Mouse (Mus musculus) cerebellum, postnatal 4 days (tissue): ENCODE measurements around the gene Cyth1.

ENCODE experiments used
- DNase-seq, 2 experiments: peaks; one replicate each; pipeline ENCODE4 v3.0.0; 2022; ENCODE audit warnings: low spot score in 2 of 2, mixed read lengths in 1 of 2

The Cyth1 gene

GRCm38 (mm10) chr11:118225056-118225836 lies 23.1 kb downstream of the Cyth1 start:
- DNase-seq: no peak

DNA sequence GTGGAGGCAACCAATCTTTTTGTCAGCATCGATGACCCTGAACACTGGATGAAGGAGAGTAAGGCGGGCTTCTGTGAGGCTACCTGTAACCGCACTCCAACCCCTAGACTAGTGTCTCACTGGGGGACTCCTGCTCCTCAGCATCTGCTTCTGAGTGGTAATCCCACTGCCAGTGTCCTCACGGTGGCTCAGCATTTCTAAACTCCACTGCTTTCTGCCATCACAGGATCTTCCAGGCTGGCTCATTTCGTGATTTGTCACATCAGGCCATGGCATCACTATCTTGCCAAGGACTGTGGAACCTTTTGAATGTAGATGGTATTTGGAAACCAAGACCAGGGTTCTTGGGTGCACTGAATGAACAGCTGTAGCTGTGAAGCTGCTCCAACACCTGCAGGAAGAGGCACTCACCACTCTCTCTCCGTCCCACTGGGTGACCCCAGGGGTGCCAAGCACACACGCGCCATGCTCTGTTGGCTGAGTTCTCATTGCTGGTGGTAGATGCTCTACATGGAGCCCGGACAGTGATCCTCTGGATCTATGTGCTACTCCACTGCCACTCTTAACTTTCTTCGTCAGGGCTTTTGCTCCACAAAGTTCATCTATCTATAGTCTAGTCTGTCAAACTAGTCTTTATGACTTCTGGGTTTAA lies 24.9 kb downstream of the Cyth1 start:
- no peak for DNase-seq

DNA sequence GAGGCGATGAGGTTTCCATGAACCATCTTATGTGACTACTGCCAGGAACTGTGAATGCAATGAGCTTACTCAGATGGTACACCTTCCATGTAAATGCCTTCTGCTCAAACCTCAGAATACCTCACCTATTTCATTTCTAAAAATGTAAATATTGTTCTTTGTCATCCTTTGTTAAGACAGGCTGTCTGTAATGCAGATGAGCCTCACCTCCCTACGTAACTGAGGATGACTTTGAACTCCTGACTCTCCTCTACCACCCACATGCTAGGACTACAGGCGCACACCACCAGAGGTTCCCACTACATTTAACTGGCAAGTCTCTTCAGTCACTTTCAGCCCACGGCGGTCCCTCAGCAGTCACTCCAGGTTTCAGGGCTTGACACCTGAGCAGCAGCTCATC lies 25.5 kb downstream of the Cyth1 start:
- DNase-seq: no peak

DNA sequence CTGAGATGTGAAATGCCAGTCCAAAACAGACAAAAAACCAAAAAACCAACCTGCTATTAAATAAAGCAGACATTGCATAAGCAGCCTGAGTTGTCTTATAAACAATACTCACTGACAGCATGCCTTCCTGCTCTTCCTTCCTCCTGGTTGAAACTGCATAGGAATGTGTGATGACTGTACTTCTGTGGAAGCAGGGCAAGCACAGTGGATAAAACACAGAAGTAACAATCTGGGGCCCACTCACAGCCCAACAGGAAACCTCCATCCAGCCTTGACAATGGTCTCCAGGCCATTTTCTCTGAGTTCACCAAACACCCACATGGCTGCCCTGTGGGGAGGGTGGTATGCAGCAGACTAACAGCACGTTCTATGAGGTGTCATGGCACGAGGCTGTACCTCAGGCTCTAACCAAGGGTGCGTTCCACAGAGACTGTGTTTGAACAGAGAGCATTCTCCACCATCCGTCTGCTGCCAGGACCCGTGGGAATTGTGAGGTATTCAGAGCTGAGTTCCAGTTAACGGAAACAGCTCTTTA lies 26.0 kb downstream of the Cyth1 start:
- no peak for DNase-seq

DNA sequence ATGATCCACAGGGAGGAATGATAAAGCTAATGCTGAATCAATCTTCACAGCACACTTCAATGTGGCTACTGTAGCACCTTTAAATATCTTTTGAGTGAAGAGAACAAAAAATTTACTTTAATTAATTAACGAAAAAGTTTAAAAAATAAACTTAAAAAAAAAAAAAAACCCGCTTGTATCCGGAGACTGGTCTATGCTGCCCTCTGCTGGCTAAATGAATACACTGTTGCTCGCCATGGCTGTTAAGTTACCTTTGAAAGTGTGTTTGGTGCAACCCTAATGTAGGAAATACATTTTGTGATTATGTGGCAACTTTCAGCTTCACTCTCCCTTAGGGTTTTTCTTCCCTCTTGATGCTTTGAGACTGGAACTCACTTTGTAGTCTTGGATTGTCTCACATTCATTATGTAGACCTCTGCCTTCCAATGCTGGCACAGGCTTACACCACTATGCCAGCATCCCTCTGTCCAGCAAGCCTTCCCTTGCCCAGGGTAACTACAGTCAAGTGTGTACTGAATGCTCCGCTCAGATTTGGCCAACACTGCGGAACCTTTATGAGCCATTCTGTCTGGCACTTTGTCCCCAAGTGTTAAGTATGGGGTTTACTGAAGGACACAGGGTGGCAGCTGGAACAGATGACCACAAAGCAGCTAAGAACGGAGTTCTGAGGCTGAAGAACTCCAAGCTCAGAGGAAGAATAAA lies 27.7 kb downstream of the Cyth1 start:
- DNase-seq: peak in 1 of 2 experiments; percentile 63

DNA sequence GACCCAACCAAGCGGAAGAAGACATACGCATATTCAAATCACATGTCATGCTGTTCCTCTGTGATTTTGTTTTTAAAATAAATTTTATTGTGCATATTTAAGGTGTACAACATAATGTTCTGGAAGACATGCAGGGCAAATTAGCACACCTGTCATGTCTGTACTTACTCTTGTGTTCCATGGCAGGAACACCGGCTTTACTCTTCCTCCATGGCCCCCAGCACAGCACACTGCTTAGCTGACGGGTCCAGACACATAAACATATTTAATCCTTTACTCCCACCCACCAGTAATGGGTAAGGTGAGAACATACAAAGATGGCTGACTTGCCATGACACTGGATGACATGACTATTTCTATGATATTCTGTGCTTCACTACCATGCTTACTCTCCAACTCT lies 29.3 kb downstream of the Cyth1 start:
- no peak for DNase-seq

DNA sequence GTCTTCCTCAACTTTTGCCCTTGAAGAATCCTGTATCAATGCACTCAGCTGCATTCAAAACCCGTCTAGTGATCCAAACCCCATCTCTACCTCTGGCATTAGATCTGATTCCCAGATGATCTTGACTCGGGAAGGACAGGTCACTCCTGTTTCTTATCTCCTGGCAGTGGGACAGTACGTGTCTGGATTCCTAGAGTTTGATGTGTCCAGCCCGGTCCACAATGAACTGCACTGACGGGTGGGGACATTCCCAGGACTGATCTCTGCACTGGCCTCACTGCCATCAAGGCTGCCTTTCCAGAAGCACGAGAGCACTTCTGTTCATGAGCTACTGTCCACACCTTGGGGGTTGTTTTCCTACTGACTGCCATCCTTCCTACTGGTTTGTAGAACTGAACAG lies 31.9 kb downstream of the Cyth1 start:
- no peak for DNase-seq

GRCm38 (mm10) chr11:118215928-118216458 lies 32.4 kb downstream of the Cyth1 start:
- DNase-seq: no peak

GRCm38 (mm10) chr11:118212636-118213112 lies 35.7 kb downstream of the Cyth1 start:
- no peak for DNase-seq

- DNase-seq: no peak
Measured at GRCm38 (mm10) chr11:118211749-118212635, 36.4 kb downstream of the Cyth1 start.

DNA sequence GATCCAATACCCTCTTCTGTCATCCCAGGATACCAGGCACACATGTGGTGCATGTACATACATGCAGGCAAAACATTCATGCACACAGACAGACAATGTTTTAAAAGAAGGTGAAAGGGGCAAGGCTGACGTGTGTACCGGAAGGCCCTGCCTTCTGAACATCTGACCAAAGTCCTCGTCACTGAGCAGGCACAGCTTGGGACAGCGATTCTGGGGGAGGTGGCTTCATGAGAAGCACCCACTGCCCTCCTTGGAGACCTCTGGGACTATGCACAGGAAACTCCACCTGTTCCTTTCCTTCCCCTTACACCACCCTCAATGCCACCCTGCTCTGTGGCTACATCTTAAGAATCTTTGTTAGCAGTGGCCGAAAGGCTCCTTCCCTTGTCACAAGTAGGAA lies 37.4 kb downstream of the Cyth1 start:
- no peak for DNase-seq

DNA sequence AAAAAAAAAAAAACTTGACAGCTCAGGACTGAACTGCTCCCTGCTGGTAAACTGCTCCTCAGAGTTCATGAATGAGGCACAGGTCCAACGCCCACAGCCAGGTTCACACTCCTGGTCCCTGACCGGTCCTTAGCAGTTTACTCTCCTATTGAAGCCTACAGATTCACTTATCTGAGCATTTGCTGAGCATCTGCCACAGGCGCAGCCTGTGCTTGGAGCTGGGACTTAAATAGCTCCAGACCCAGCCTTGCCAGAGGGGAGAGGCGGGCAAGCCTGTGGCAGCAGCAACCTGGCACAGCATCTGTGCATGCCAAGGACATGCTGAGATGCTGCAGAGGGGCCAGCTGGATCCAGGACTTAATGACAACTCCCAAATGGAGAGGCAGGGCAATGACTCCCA lies 38.3 kb downstream of the Cyth1 start:
- DNase-seq: peak in 1 of 2 experiments; percentile 68

GRCm38 (mm10) chr11:118209376-118209775 lies 39.0 kb downstream of the Cyth1 start:
- DNase-seq: peak in 1 of 2 experiments; percentile 47

DNA sequence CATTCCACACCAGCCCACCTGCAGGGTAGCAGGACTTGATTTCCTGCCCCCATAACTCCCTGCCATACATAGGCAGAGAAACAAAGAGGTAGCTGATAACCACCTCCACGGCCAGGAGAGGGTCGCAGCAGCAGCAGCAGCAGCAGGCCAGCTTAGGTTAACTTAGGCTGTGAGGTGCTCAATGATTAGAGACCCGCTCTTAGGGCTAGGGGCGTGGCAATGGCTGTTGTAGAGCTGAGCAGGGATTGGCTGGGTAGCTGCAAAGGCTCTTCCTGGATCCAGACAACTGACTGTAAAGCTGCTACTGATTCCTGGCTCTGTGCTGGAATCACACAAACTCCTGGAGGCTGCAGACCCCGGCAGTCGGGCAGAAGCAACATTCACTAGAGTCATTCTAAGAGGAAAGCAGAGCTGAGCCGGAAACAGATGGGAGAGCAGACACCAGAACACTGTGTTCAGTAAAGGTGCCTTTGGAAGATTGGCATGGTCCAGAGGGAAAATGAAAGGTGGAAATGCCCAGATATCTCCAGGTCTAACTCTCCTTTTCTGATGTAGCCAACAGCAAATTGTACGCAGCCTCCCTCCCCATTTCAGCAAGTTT lies 39.6 kb downstream of the Cyth1 start:
- no peak for DNase-seq

- no peak for DNase-seq
Measured at GRCm38 (mm10) chr11:118207424-118208033, 40.9 kb downstream of the Cyth1 start.

- DNase-seq: no peak
Measured at GRCm38 (mm10) chr11:118206267-118206666, 42.1 kb downstream of the Cyth1 start.

DNA sequence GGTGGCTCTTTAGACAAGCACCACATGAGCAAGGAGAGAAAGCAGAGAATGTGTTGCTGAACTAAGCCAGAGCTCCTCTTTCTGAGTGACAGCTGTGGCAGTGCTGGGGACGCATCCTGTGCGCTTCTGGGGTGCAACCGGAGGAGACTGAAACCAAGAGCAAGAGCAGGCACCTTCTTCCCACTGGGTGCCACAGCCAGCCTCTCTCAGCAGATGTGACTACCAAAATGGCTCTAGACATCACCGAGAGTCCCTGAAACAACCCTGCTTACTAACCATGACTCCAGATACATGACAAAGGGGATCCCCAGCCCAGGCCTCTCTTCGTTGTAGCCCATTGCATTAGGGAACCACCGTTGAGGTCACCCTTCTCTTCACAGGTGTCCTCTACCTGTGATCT lies 44.9 kb downstream of the Cyth1 start:
- no peak for DNase-seq

- DNase-seq: peak; percentile 51 to 63
Measured at GRCm38 (mm10) chr11:118202410-118203233, 45.8 kb downstream of the Cyth1 start.

DNA sequence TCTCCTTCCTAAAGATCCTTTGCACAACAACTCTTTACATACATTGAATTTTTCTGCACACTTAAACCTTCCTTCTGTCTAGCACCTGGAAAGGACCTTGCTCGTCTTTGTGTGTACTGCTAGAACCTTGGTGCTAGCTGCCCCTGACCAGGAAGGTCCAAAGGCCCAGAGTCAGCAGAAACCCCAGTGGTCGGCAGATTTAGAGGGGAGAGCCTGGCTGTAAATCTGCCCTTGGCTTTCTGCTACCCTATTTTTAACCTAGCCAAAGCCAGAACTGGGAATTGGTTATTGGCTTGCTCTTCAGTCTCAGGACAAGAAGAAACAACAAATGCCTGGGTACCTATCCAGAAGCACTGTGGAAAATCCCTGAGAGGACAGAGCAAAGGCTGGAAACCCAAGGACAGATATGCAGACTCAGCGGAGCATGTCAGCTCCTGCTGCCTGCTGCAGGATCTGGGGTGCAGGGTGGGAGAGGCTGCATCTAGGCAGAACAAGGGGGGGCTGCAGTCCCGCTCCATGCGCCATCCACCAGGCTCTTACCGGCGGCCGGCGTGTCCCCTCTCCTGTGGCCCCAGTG lies 46.5 kb downstream of the Cyth1 start:
- no peak for DNase-seq
